Mouse (Mus musculus): Measurements from ENCODE around the gene Agpat4. TPM values are rescaled to one million over a fixed set of nuclear protein-coding genes. Genes with fewer than 3 reads are reported as not detected.

The Agpat4 gene
- polyA plus RNA-seq, 2 experiments, result 22.1 to 23.7 TPM

GRCm38 (mm10) chr17:12259957-12260356, 141.5 kb downstream of the Agpat4 start:
- peaks cover 65% of the 10 kb centered on the region for H3K36me3 ChIP-seq (ENCODE audit: control insufficient read depth, insufficient read depth, low read length)
- no peak overlapping the region for H3K27ac ChIP-seq (replicated peaks; ENCODE audit: low read depth, low read length)
- WGBS, result 90% methylated on average over 8 of the region's 8 CpGs
- ATAC-seq (ENCODE audit: low FRiP score, low read depth) (no peak), DNase-seq (ENCODE audit: low spot score) (no peak)
- H3K4me2 ChIP-seq (replicated peaks; ENCODE audit: low read depth, low read length, severe bottlenecking), result no peak overlapping the region
- H3K4me1 ChIP-seq (ENCODE audit: control insufficient read depth, insufficient read depth, low read length), result peaks cover 7% of the 10 kb centered on the region; the same call in 1 of the 2 replicates
- no peak for TF ChIP-seq POLR2A (IDR thresholded peaks at IDR 0.05; ENCODE audit: borderline replicate concordance, extremely low read depth, insufficient read depth, insufficient read length)
- H3K27me3 ChIP-seq (ENCODE audit: control insufficient read depth, insufficient read depth, low read length), result no peaks in the 10 kb centered on the region
- H3K9me3 ChIP-seq (ENCODE audit: control insufficient read depth, low read length), result no peaks in the 10 kb centered on the region
- no peak overlapping the region for H3K9ac ChIP-seq (ENCODE audit: low read depth, low read length, severe bottlenecking)
- no peak overlapping the region for H3K4me3 ChIP-seq (replicated peaks; ENCODE audit: low read length)

- H3K4me1 ChIP-seq (ENCODE audit: control insufficient read depth, insufficient read depth, low read length), result peaks cover 15% of the 10 kb centered on the region
- H3K27me3 ChIP-seq (ENCODE audit: control insufficient read depth, insufficient read depth, low read length), result no peaks in the 10 kb centered on the region
- H3K4me2 ChIP-seq (replicated peaks; ENCODE audit: low read depth, low read length, severe bottlenecking), result no peak overlapping the region
- peaks cover 51% of the 10 kb centered on the region for H3K36me3 ChIP-seq (ENCODE audit: control insufficient read depth, insufficient read depth, low read length)
- H3K9ac ChIP-seq (ENCODE audit: low read depth, low read length, severe bottlenecking), result no peak overlapping the region
- H3K27ac ChIP-seq (replicated peaks; ENCODE audit: low read depth, low read length), result no peak overlapping the region
- no peak for ATAC-seq (ENCODE audit: low FRiP score, low read depth)
- no peaks in the 10 kb centered on the region for H3K9me3 ChIP-seq (ENCODE audit: control insufficient read depth, low read length)
- H3K4me3 ChIP-seq (replicated peaks; ENCODE audit: low read length), result no peak overlapping the region
- 82% methylated on average over 7 of the region's 7 CpGs for WGBS
- DNase-seq (ENCODE audit: low spot score), result no peak
- no peak for TF ChIP-seq POLR2A (IDR thresholded peaks at IDR 0.05; ENCODE audit: borderline replicate concordance, extremely low read depth, insufficient read depth, insufficient read length)
These were observed 142.9 kb downstream of the Agpat4 start for GRCm38 (mm10) chr17:12261376-12261775.

- H3K36me3 ChIP-seq (ENCODE audit: control insufficient read depth, insufficient read depth, low read length), result peaks cover 46% of the 10 kb centered on the region
- no peak overlapping the region for H3K9ac ChIP-seq (ENCODE audit: low read depth, low read length, severe bottlenecking)
- peaks cover 20% of the 10 kb centered on the region for H3K4me1 ChIP-seq (ENCODE audit: control insufficient read depth, insufficient read depth, low read length)
- H3K27me3 ChIP-seq (ENCODE audit: control insufficient read depth, insufficient read depth, low read length), result no peaks in the 10 kb centered on the region
- DNase-seq (ENCODE audit: low spot score) (no peak), ATAC-seq (ENCODE audit: low FRiP score, low read depth) (0 out of 2 replicates have a peak, but pooled peaks have one; percentile 39)
- 61% methylated on average over 2 of the region's 2 CpGs for WGBS
- H3K27ac ChIP-seq (replicated peaks; ENCODE audit: low read depth, low read length), result no peak overlapping the region
- H3K9me3 ChIP-seq (ENCODE audit: control insufficient read depth, low read length), result no peaks in the 10 kb centered on the region
- no peak overlapping the region for H3K4me3 ChIP-seq (replicated peaks; ENCODE audit: low read length)
- H3K4me2 ChIP-seq (replicated peaks; ENCODE audit: low read depth, low read length, severe bottlenecking), result no peak overlapping the region
- no peak for TF ChIP-seq POLR2A (IDR thresholded peaks at IDR 0.05; ENCODE audit: borderline replicate concordance, extremely low read depth, insufficient read depth, insufficient read length)
These were observed 143.4 kb downstream of the Agpat4 start for GRCm38 (mm10) chr17:12261887-12262286.

- Histone ChIP-seq H3K9me3 (ENCODE audit: control insufficient read depth, low read length) (no peaks in the 10 kb centered on the region), H3K27me3 (ENCODE audit: control insufficient read depth, insufficient read depth, low read length) (no peaks in the 10 kb centered on the region), H3K4me3 (replicated peaks; ENCODE audit: low read length) (no peak overlapping the region), H3K4me1 (ENCODE audit: control insufficient read depth, insufficient read depth, low read length) (peaks cover 26% of the 10 kb centered on the region), H3K4me2 (replicated peaks; ENCODE audit: low read depth, low read length, severe bottlenecking) (no peak overlapping the region), H3K36me3 (ENCODE audit: control insufficient read depth, insufficient read depth, low read length) (peaks cover 37% of the 10 kb centered on the region), H3K27ac (replicated peaks; ENCODE audit: low read depth, low read length) (0 out of 2 replicates have a peak overlapping the region, but pooled peaks have one; percentile 38), H3K9ac (ENCODE audit: low read depth, low read length, severe bottlenecking) (no peak overlapping the region)
- TF ChIP-seq POLR2A (IDR thresholded peaks at IDR 0.05; ENCODE audit: borderline replicate concordance, extremely low read depth, insufficient read depth, insufficient read length), result no peak
- WGBS, result 81% methylated on average over 8 of the region's 8 CpGs
- ATAC-seq (ENCODE audit: low FRiP score, low read depth), result no peak
- DNase-seq (ENCODE audit: low spot score), result no peak
These were observed 144.3 kb downstream of the Agpat4 start for GRCm38 (mm10) chr17:12262851-12263250.

GRCm38 (mm10) chr17:12263787-12264186, 145.3 kb downstream of the Agpat4 start:
- Histone ChIP-seq H3K4me3 (replicated peaks; ENCODE audit: low read length) (no peak overlapping the region), H3K36me3 (ENCODE audit: control insufficient read depth, insufficient read depth, low read length) (peaks cover 27% of the 10 kb centered on the region), H3K9ac (ENCODE audit: low read depth, low read length, severe bottlenecking) (no peak overlapping the region), H3K4me2 (replicated peaks; ENCODE audit: low read depth, low read length, severe bottlenecking) (no peak overlapping the region), H3K9me3 (ENCODE audit: control insufficient read depth, low read length) (no peaks in the 10 kb centered on the region), H3K27ac (replicated peaks; ENCODE audit: low read depth, low read length) (no peak overlapping the region), H3K27me3 (ENCODE audit: control insufficient read depth, insufficient read depth, low read length) (no peaks in the 10 kb centered on the region), H3K4me1 (ENCODE audit: control insufficient read depth, insufficient read depth, low read length) (peaks cover 26% of the 10 kb centered on the region)
- TF ChIP-seq POLR2A (IDR thresholded peaks at IDR 0.05; ENCODE audit: borderline replicate concordance, extremely low read depth, insufficient read depth, insufficient read length), result no peak
- ATAC-seq (ENCODE audit: low FRiP score, low read depth), result no peak
- 62% methylated on average over 13 of the region's 13 CpGs for WGBS
- DNase-seq (ENCODE audit: low spot score), result no peak

- Histone ChIP-seq H3K4me2 (replicated peaks; ENCODE audit: low read depth, low read length, severe bottlenecking) (no peak overlapping the region), H3K27ac (replicated peaks; ENCODE audit: low read depth, low read length) (no peak overlapping the region), H3K9me3 (ENCODE audit: control insufficient read depth, low read length) (no peaks in the 10 kb centered on the region), H3K27me3 (ENCODE audit: control insufficient read depth, insufficient read depth, low read length) (no peaks in the 10 kb centered on the region), H3K4me1 (ENCODE audit: control insufficient read depth, insufficient read depth, low read length) (peaks cover 26% of the 10 kb centered on the region), H3K36me3 (ENCODE audit: control insufficient read depth, insufficient read depth, low read length) (peaks cover 23% of the 10 kb centered on the region), H3K9ac (ENCODE audit: low read depth, low read length, severe bottlenecking) (no peak overlapping the region), H3K4me3 (replicated peaks; ENCODE audit: low read length) (no peak overlapping the region)
- 84% methylated on average over 3 of the region's 3 CpGs for WGBS
- TF ChIP-seq POLR2A (IDR thresholded peaks at IDR 0.05; ENCODE audit: borderline replicate concordance, extremely low read depth, insufficient read depth, insufficient read length), result no peak
- no peak for DNase-seq (ENCODE audit: low spot score)
- ATAC-seq (ENCODE audit: low FRiP score, low read depth), result no peak
These were observed 145.8 kb downstream of the Agpat4 start for GRCm38 (mm10) chr17:12264293-12264692.

Measured in limb, embryonic 14.5 days (tissue).